Mouse (Mus musculus): ENCODE results near the gene Shmt2.

DNA sequence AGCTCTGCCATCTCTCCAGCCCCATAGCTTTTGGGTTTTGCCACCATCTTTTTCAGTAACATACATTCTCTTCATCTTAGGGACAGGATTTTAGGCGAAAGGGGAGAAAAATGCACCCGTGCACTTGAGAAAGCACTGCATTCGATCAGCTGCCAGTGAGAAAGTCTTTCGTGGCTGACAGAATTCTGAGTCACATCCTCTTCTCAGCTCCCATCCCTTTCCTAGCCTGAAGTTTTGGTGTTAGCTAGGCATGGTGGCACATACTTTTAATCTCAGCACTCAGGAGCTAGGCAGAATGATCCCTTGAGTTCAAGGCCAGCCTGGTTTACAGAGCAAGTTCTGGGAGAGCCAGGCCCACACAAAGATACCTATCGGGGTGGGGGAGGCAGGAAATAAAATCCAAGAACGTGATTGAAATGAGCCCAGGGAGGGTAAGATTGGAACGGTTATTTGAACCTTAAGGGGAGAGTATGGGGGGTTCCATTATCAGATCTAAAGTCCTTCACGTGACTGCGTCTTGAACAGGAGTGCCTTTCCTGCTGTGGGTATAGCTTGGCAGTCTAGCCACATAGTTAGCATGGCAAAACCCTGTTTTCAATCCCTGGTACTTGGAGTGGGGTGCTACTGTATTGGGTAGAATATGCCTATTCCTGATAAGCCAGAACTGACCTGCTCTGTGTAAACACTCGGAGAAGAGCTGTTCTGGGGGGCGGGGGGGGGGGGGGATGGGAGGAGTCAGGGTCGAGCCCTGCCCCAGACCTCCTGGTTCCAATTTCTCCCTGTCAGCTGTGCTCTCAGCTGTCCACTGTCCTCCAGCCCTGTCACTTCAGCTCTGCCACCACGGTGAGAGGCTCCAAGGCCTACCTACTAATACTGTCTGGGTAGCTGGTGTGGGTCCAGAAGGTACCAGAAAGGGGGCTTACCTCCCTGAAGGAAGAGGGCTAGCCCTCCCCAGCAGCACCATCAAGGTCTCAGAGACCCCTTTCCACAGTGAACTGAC lies 21.1 kb downstream of the Shmt2 start, which contains the start of gene Stac3:
- TF ChIP-seq CTCF (IDR thresholded peaks at IDR 0.05; ENCODE audit: low read depth): no peak
- TF ChIP-seq EP300 (IDR thresholded peaks at IDR 0.05; ENCODE audit: low read depth): no peak
